Mouse (Mus musculus) liver, postnatal 0 days (tissue): ENCODE measurements around the gene 1700061G19Rik. TPM values are rescaled to one million over a fixed set of nuclear protein-coding genes. Genes with fewer than 3 reads are reported as not detected.

Experiments
- ATAC-seq: fragments of 200-750 bp; cut with Nextera tagmentation; 2 replicates; pipeline ENCODE4 v1.8.0; 2017; ENCODE audit warnings: mild to moderate bottlenecking, moderate library complexity
- DNase-seq: peaks from one replicate; pipeline ENCODE4 v3.0.0-alpha.2; 2016
- H3K27ac ChIP-seq: fragments of 300-500 bp; sonication (generic); 2 replicates; pipeline ENCODE4 v1.5.1; 2014; ENCODE audit warnings: antibody characterized with exemption, moderate library complexity, mild to moderate bottlenecking, low read depth
- H3K27me3 ChIP-seq: fragments of 300-500 bp; sonication (generic); 2 replicates; pipeline ENCODE4 v1.6.1; 2014; ENCODE audit warnings: low read length, control low read depth, mixed read lengths; ENCODE audit not compliant: insufficient read depth
- H3K36me3 ChIP-seq: fragments of 300-500 bp; sonication (generic); replicated peaks from 2 replicates; pipeline ENCODE4 v1.6.1; 2014; ENCODE audit warnings: mild to moderate bottlenecking, control low read depth, low read length, moderate library complexity, mixed read lengths; ENCODE audit not compliant: insufficient read depth
- H3K4me1 ChIP-seq: fragments of 300-500 bp; sonication (generic); 2 replicates; pipeline ENCODE4 v1.6.1; 2014; ENCODE audit warnings: antibody characterized with exemption, mild to moderate bottlenecking, control low read depth; ENCODE audit not compliant: insufficient read depth
- H3K4me2 ChIP-seq: fragments of 300-500 bp; sonication (generic); 2 replicates; pipeline ENCODE4 v1.6.1; 2014; ENCODE audit warnings: low read depth, mild to moderate bottlenecking, low read length, moderate library complexity, mixed read lengths
- H3K4me3 ChIP-seq: fragments of 300-500 bp; sonication (generic); 2 replicates; pipeline ENCODE4 v1.5.1; 2014; ENCODE audit warnings: low read depth, low read length
- H3K9ac ChIP-seq: fragments of 300-500 bp; sonication (generic); replicated peaks from 2 replicates; pipeline ENCODE4 v1.6.1; 2014; ENCODE audit warnings: mild to moderate bottlenecking, moderate library complexity
- H3K9me3 ChIP-seq: fragments of 300-500 bp; sonication (generic); 2 replicates; pipeline ENCODE4 v1.6.1; 2016; ENCODE audit warnings: mild to moderate bottlenecking, control low read depth, low read length, mixed read lengths
- CTCF ChIP-seq: sonication (generic); IDR thresholded peaks from 2 replicates; pipeline ENCODE4 v1.5.1; 2016; ENCODE audit warnings: antibody characterized with exemption, low read depth
- EP300 ChIP-seq: IDR thresholded peaks from 2 replicates; pipeline ENCODE4 v1.6.1; 2016; ENCODE audit warnings: antibody characterized with exemption, low read depth, mild to moderate bottlenecking
- WGBS: fragments of 180-500 bp; shearing (Covaris S2); extraction: QIAGEN DNeasy Blood & Tissue Kit; methylation state at CpG from one replicate; pipeline ENCODE4 v1.1.7; 2014; ENCODE audit not compliant: insufficient replicate concordance; 5-methylcytosine and 5-hydroxymethylcytosine counted together
- polyA plus RNA-seq: library from polyadenylated mRNA; unstranded; fragments of >200 nt; fragmentation: Nextera tagmentation; extraction: Ambion mirVana; gene quantifications from 2 replicates; pipeline ENCODE4 v1.2.1, GENCODE M21; 2015

Gene 1700061G19Rik
- polyA plus RNA-seq, 1 experiment from 2014 or later = 0.04 TPM

- 52% methylated on average over 5 of the region's 5 CpGs for WGBS
- no peaks in the 10 kb centered on the region for H3K36me3 ChIP-seq
- ATAC-seq (no peak), DNase-seq (no peak)
- H3K9ac ChIP-seq = no peak overlapping the region
- H3K4me3 ChIP-seq = no peak overlapping the region
- no peaks in the 10 kb centered on the region for H3K27me3 ChIP-seq
- no peak overlapping the region for H3K4me2 ChIP-seq
- H3K27ac ChIP-seq = no peak overlapping the region
- H3K4me1 ChIP-seq = no peaks in the 10 kb centered on the region; the same call in 1 of the 2 replicates
- no peak for TF ChIP-seq EP300
- TF ChIP-seq CTCF = no peak
- H3K9me3 ChIP-seq = no peaks in the 10 kb centered on the region
Measured at GRCm38 (mm10) chr17:56843678-56844077, 31.6 kb upstream of the 1700061G19Rik start.

- Histone ChIP-seq H3K4me3 (no peak overlapping the region), H3K27ac (no peak overlapping the region), H3K4me1 (no peaks in the 10 kb centered on the region), H3K4me2 (no peak overlapping the region), H3K27me3 (no peaks in the 10 kb centered on the region), H3K9ac (no peak overlapping the region), H3K9me3 (no peaks in the 10 kb centered on the region), H3K36me3 (no peaks in the 10 kb centered on the region)
- TF ChIP-seq CTCF (no peak), EP300 (no peak)
- DNase-seq = no peak
- 66% methylated on average over 5 of the region's 5 CpGs for WGBS
- ATAC-seq = no peak
Measured at GRCm38 (mm10) chr17:56848785-56849184, 26.5 kb upstream of the 1700061G19Rik start.

- H3K9me3 ChIP-seq = no peaks in the 10 kb centered on the region
- no peak for TF ChIP-seq CTCF
- TF ChIP-seq EP300 = no peak
- H3K9ac ChIP-seq = no peak overlapping the region
- no peak overlapping the region for H3K4me3 ChIP-seq
- no peak overlapping the region for H3K4me2 ChIP-seq
- no peaks in the 10 kb centered on the region for H3K36me3 ChIP-seq
- H3K27ac ChIP-seq = no peak overlapping the region
- ATAC-seq (no peak), DNase-seq (no peak)
- H3K27me3 ChIP-seq = no peaks in the 10 kb centered on the region
- 72% methylated on average over 13 of the region's 13 CpGs for WGBS
- no peaks in the 10 kb centered on the region for H3K4me1 ChIP-seq
Measured at GRCm38 (mm10) chr17:56849710-56850109, 25.6 kb upstream of the 1700061G19Rik start.

DNA sequence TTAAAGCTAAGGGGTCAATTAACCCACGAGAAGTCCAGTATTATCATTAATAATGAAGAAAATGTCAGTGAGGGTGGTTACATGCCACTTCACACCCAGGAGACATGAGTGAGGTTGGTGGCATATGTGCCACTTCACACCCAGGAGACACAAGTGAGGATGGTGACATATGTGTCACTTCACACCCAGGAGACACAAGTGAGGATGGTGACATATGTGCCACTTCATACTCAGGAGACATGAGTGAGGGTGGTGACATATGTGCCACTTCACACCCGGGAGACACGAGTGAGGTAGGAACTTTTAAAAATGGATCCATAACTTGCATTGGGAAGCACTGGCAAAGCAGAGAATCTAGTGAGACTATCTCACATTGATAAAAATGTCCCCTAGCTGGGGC is 24.1 kb upstream of the 1700061G19Rik start:
- TF ChIP-seq CTCF = no peak
- TF ChIP-seq EP300 = no peak
- Histone ChIP-seq H3K9ac (no peak overlapping the region), H3K4me3 (no peak overlapping the region), H3K36me3 (no peaks in the 10 kb centered on the region), H3K27ac (no peak overlapping the region), H3K9me3 (no peaks in the 10 kb centered on the region), H3K4me1 (no peaks in the 10 kb centered on the region), H3K4me2 (no peak overlapping the region), H3K27me3 (no peaks in the 10 kb centered on the region)
- 65% methylated on average over 3 of the region's 3 CpGs for WGBS
- DNase-seq = no peak
- ATAC-seq = no peak

- H3K27me3 ChIP-seq = no peaks in the 10 kb centered on the region
- 45% methylated on average over 3 of the region's 3 CpGs for WGBS
- H3K27ac ChIP-seq = no peak overlapping the region
- H3K36me3 ChIP-seq = no peaks in the 10 kb centered on the region
- no peak overlapping the region for H3K4me2 ChIP-seq
- DNase-seq (no peak), ATAC-seq (no peak)
- TF ChIP-seq CTCF = no peak
- TF ChIP-seq EP300 = no peak
- H3K9ac ChIP-seq = no peak overlapping the region
- H3K4me3 ChIP-seq = no peak overlapping the region
- no peaks in the 10 kb centered on the region for H3K9me3 ChIP-seq
- no peaks in the 10 kb centered on the region for H3K4me1 ChIP-seq
Measured at GRCm38 (mm10) chr17:56855421-56855820, 19.9 kb upstream of the 1700061G19Rik start.

GRCm38 (mm10) chr17:56858216-56858615 is 17.1 kb upstream of the 1700061G19Rik start:
- 48% methylated on average over 4 of the region's 4 CpGs for WGBS
- Histone ChIP-seq H3K36me3 (no peaks in the 10 kb centered on the region), H3K27me3 (no peaks in the 10 kb centered on the region), H3K9ac (no peak overlapping the region), H3K4me2 (no peak overlapping the region), H3K27ac (no peak overlapping the region), H3K4me1 (no peaks in the 10 kb centered on the region), H3K4me3 (no peak overlapping the region), H3K9me3 (no peaks in the 10 kb centered on the region)
- TF ChIP-seq EP300 (no peak), CTCF (peak; percentile 95)
- 0 out of 2 replicates have a peak, but pooled peaks have one; percentile 41 for ATAC-seq
- DNase-seq = peak; percentile 82

DNA sequence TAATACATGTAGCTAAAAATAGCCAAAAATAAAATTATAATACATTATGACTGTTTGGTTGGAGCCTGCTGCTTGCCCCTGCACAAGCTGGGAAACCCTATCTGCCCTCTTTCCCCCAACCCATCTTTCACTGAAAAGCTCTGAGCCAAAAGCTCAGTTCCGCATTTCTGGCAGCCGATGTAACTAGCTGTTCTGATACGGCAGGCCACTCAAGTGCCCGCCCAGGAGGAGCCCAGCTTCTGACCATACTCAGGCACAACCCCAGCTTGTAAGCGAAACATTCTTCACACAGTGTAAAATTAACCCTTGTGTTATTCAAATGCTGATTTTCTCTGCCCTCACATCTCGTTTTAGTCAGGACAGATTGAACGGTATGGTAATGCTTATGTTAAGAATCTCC is 16.4 kb upstream of the 1700061G19Rik start:
- no peaks in the 10 kb centered on the region for H3K36me3 ChIP-seq
- H3K4me1 ChIP-seq = no peaks in the 10 kb centered on the region
- H3K9ac ChIP-seq = no peak overlapping the region
- 43% methylated on average over 7 of the region's 7 CpGs for WGBS
- no peak overlapping the region for H3K27ac ChIP-seq
- TF ChIP-seq CTCF (no peak), EP300 (no peak)
- H3K9me3 ChIP-seq = no peaks in the 10 kb centered on the region
- no peaks in the 10 kb centered on the region for H3K27me3 ChIP-seq
- no peak overlapping the region for H3K4me3 ChIP-seq
- H3K4me2 ChIP-seq = no peak overlapping the region
- ATAC-seq = no peak
- DNase-seq = no peak
